Mouse (Mus musculus) embryo, embryonic 11 days (tissue): ENCODE data around the gene Rhd.
"Not testable (repeated sequence)": the region's sequence is repeated elsewhere in the genome, so short reads cannot be mapped to it uniquely, and the experiment has no call there.

Experiments
- DNase-seq: peaks from one replicate; pipeline ENCODE4 v3.0.0-alpha.2; 2015

The Rhd gene

GRCm38 (mm10) chr4:134861884-134862283, 2.5 kb upstream of the Rhd start:
- no peak for DNase-seq

GRCm38 (mm10) chr4:134862996-134863395, 1.3 kb upstream of the Rhd start:
- DNase-seq, result no peak

GRCm38 (mm10) chr4:134865340-134865739, 1.0 kb downstream of the Rhd start:
- DNase-seq, result no peak

- DNase-seq, result no peak
Observed at GRCm38 (mm10) chr4:134865789-134866188, 1.5 kb downstream of the Rhd start.

- DNase-seq, result no peak
Observed at GRCm38 (mm10) chr4:134867213-134867612, 2.9 kb downstream of the Rhd start.

- no peak for DNase-seq
Observed at GRCm38 (mm10) chr4:134867661-134868060, 3.3 kb downstream of the Rhd start.

- no peak for DNase-seq
Observed at GRCm38 (mm10) chr4:134868065-134868464, 3.7 kb downstream of the Rhd start.

GRCm38 (mm10) chr4:134868490-134868889, 4.2 kb downstream of the Rhd start:
- no peak for DNase-seq

GRCm38 (mm10) chr4:134869068-134869730, 4.9 kb downstream of the Rhd start:
- DNase-seq, result no peak

GRCm38 (mm10) chr4:134869815-134870375, 5.6 kb downstream of the Rhd start:
- no peak for DNase-seq

GRCm38 (mm10) chr4:134871477-134871876, 7.1 kb downstream of the Rhd start:
- no peak for DNase-seq

GRCm38 (mm10) chr4:134871950-134872349, 7.6 kb downstream of the Rhd start:
- DNase-seq, result no peak

GRCm38 (mm10) chr4:134876171-134876570, 11.8 kb downstream of the Rhd start:
- DNase-seq, result no peak

- DNase-seq, result peak; percentile 83
Observed at GRCm38 (mm10) chr4:134879410-134879981, 15.2 kb downstream of the Rhd start.

- no peak for DNase-seq
Observed at GRCm38 (mm10) chr4:134880041-134880440, 15.7 kb downstream of the Rhd start.

- DNase-seq, result peak; percentile 59
Observed at GRCm38 (mm10) chr4:134883266-134883665, 18.9 kb downstream of the Rhd start.

- DNase-seq, result no peak
Observed at GRCm38 (mm10) chr4:134883808-134884207, 19.5 kb downstream of the Rhd start.

GRCm38 (mm10) chr4:134884364-134884763, 20.0 kb downstream of the Rhd start:
- no peak for DNase-seq

GRCm38 (mm10) chr4:134892096-134892495, 27.8 kb downstream of the Rhd start:
- no peak for DNase-seq

GRCm38 (mm10) chr4:134897256-134897655, 32.9 kb downstream of the Rhd start:
- DNase-seq, result no peak

- DNase-seq, result no peak
Observed at GRCm38 (mm10) chr4:134901126-134901525, 36.8 kb downstream of the Rhd start.

- no peak for DNase-seq
Observed at GRCm38 (mm10) chr4:134903046-134903445, 38.7 kb downstream of the Rhd start.

GRCm38 (mm10) chr4:134911406-134911805, 47.1 kb downstream of the Rhd start:
- not testable (repeated sequence) for DNase-seq

- DNase-seq, result peak; percentile 83
Observed at GRCm38 (mm10) chr4:134913413-134913812, 49.1 kb downstream of the Rhd start.
